Mouse (Mus musculus) forebrain, embryonic 16.5 days (tissue): ENCODE data around the gene Phykpl. TPM values are rescaled to one million over a fixed set of nuclear protein-coding genes. Genes with fewer than 3 reads are reported as not detected.

Experiments used
- ATAC-seq: fragments of 200-750 bp; cut with Nextera tagmentation; 2 replicates; pipeline ENCODE4 v1.8.0; 2017; ENCODE audit warnings: mild to moderate bottlenecking, moderate library complexity
- H3K27ac ChIP-seq: fragments of 300-500 bp; sonication (generic); 2 replicates; pipeline ENCODE4 v1.5.1; 2014; ENCODE audit warnings: low read length, control low read depth
- H3K27me3 ChIP-seq: fragments of 300-500 bp; sonication (generic); replicated peaks from 2 replicates; pipeline ENCODE4 v1.6.1; 2014; ENCODE audit warnings: low read length; ENCODE audit not compliant: control insufficient read depth, insufficient read depth
- H3K36me3 ChIP-seq: fragments of 300-500 bp; sonication (generic); 2 replicates; pipeline ENCODE4 v1.6.1; 2014; ENCODE audit not compliant: control insufficient read depth, insufficient read depth
- H3K4me1 ChIP-seq: fragments of 300-500 bp; sonication (generic); replicated peaks from 2 replicates; pipeline ENCODE4 v1.6.1; 2014; ENCODE audit warnings: low read length; ENCODE audit not compliant: control insufficient read depth, insufficient read depth
- H3K4me2 ChIP-seq: fragments of 300-500 bp; sonication (generic); 2 replicates; pipeline ENCODE4 v1.6.1; 2014; ENCODE audit warnings: mild to moderate bottlenecking, low read length, control low read depth
- H3K4me3 ChIP-seq: fragments of 300-500 bp; sonication (generic); replicated peaks from 2 replicates; pipeline ENCODE4 v1.5.1; 2014; ENCODE audit warnings: mild to moderate bottlenecking, low read length, control low read depth
- H3K9ac ChIP-seq: fragments of 300-500 bp; sonication (generic); replicated peaks from 2 replicates; pipeline ENCODE4 v1.6.1; 2014; ENCODE audit warnings: low read depth, low read length, control low read depth
- H3K9me3 ChIP-seq: fragments of 300-500 bp; sonication (generic); 2 replicates; pipeline ENCODE4 v1.6.1; 2016; ENCODE audit warnings: low read length; ENCODE audit not compliant: control insufficient read depth
- WGBS: fragments of 180-500 bp; shearing (Covaris S2); extraction: QIAGEN DNeasy Blood & Tissue Kit; methylation state at CpG from one replicate; pipeline ENCODE4 v1.1.7; 2014; 5-methylcytosine and 5-hydroxymethylcytosine counted together
- polyA plus RNA-seq: library from polyadenylated mRNA; unstranded; fragments of >200 nt; fragmentation: Nextera tagmentation; extraction: Ambion mirVana; gene quantifications from 2 replicates; pipeline ENCODE4 v1.2.1, GENCODE M21; 2015

Gene Phykpl
- polyA plus RNA-seq, 1 experiment from 2014 or later = 11.8 TPM

- peak within 1 kb of the TSS; percentile 54 for H3K4me3 ChIP-seq
- H3K27ac ChIP-seq = no peak within 1 kb of the TSS
- H3K27me3 ChIP-seq = peaks cover 2% of the 10 kb centered on the region; the same call in 1 of the 2 replicates
- no peaks in the 10 kb centered on the region for H3K36me3 ChIP-seq
- H3K4me2 ChIP-seq = peak within 1 kb of the TSS; percentile 91
- WGBS = under 1% methylated on average over 69 of the region's 70 CpGs
- H3K9me3 ChIP-seq = no peaks in the 10 kb centered on the region
- peak; percentile 82 for ATAC-seq
- H3K4me1 ChIP-seq = peaks cover 16% of the 10 kb centered on the region
- peak within 1 kb of the TSS; percentile 70 for H3K9ac ChIP-seq
Measured at GRCm38 (mm10) chr11:51650691-51651515, 66.3 kb downstream of the Phykpl start, which contains the start of the genes N4bp3 and D930048N14Rik. N4bp3 (minus strand) TSS chr11:51650842. D930048N14Rik (plus strand) TSS chr11:51650954.

GRCm38 (mm10) chr11:51652889-51653418, 68.4 kb downstream of the Phykpl start:
- no peak for ATAC-seq
- H3K4me2 ChIP-seq = no peak overlapping the region
- H3K36me3 ChIP-seq = no peaks in the 10 kb centered on the region
- 94% methylated on average over 4 of the region's 4 CpGs for WGBS
- peaks cover 16% of the 10 kb centered on the region for H3K4me1 ChIP-seq
- H3K9me3 ChIP-seq = no peaks in the 10 kb centered on the region
- H3K27ac ChIP-seq = no peak overlapping the region
- H3K4me3 ChIP-seq = no peak overlapping the region
- H3K9ac ChIP-seq = no peak overlapping the region
- H3K27me3 ChIP-seq = peaks cover 2% of the 10 kb centered on the region; the same call in 1 of the 2 replicates

- H3K36me3 ChIP-seq = no peaks in the 10 kb centered on the region
- H3K9ac ChIP-seq = no peak overlapping the region
- H3K27ac ChIP-seq = no peak overlapping the region
- H3K4me2 ChIP-seq = no peak overlapping the region
- no peak for ATAC-seq
- no peaks in the 10 kb centered on the region for H3K9me3 ChIP-seq
- H3K27me3 ChIP-seq = peaks cover 2% of the 10 kb centered on the region; the same call in 1 of the 2 replicates
- 90% methylated on average over 6 of the region's 6 CpGs for WGBS
- no peak overlapping the region for H3K4me3 ChIP-seq
- peaks cover 13% of the 10 kb centered on the region for H3K4me1 ChIP-seq
Measured at GRCm38 (mm10) chr11:51653736-51654135, 69.2 kb downstream of the Phykpl start.

Other genes starting within 250 kb of the Phykpl start
- 441 and 518 TPM in 2 replicates for gene Hnrnpab, start 22.1 kb downstream of the Phykpl start, polyA plus RNA-seq
- 94.1 and 97.9 TPM in 2 replicates for gene Nhp2, start 35.0 kb downstream of the Phykpl start, polyA plus RNA-seq
- gene Rmnd5b, start 51.1 kb downstream of the Phykpl start, polyA plus RNA-seq = 80.9 and 85.6 TPM in 2 replicates
- 10.2 and 12.9 TPM in 2 replicates for gene N4bp3, start 66.1 kb downstream of the Phykpl start, polyA plus RNA-seq
- gene D930048N14Rik, start 66.2 kb downstream of the Phykpl start, polyA plus RNA-seq = 0.58 and 0.70 TPM in 2 replicates
- gene 0610009B22Rik, start 104.1 kb downstream of the Phykpl start, polyA plus RNA-seq = 82.5 and 107 TPM in 2 replicates
- 11.8 and 14.6 TPM in 2 replicates for gene Sec24a, start 178.9 kb downstream of the Phykpl start, polyA plus RNA-seq
- 158 and 160 TPM in 2 replicates for gene Sar1b, start 178.9 kb downstream of the Phykpl start, polyA plus RNA-seq